Mouse (Mus musculus) cerebellum, adult 8-10 months (tissue): ENCODE measurements around the gene Galnt17.

Experiments used
- DNase-seq: peaks from one replicate; pipeline ENCODE4 v3.0.0; 2022

The Galnt17 gene

GRCm38 (mm10) chr5:131308397-131308796 lies at the start of gene Galnt17:
TSS of gene Galnt17 (minus strand) at chr5:131308497.
- DNase-seq: no peak

- no peak for DNase-seq
Measured at GRCm38 (mm10) chr5:131334536-131334935, 26.2 kb upstream of the Galnt17 start.

GRCm38 (mm10) chr5:131321286-131321685 lies 13.0 kb upstream of the Galnt17 start:
- no peak for DNase-seq

GRCm38 (mm10) chr5:131319605-131320004 lies 11.3 kb upstream of the Galnt17 start:
- no peak for DNase-seq

GRCm38 (mm10) chr5:131319141-131319540 lies 10.8 kb upstream of the Galnt17 start:
- DNase-seq: no peak

- DNase-seq: no peak
Measured at GRCm38 (mm10) chr5:131315016-131315415, 6.7 kb upstream of the Galnt17 start.

- DNase-seq: peak; percentile 85
Measured at GRCm38 (mm10) chr5:131307656-131308151, 593 bp downstream of the Galnt17 start.

GRCm38 (mm10) chr5:131306908-131307655 lies 1.2 kb downstream of the Galnt17 start:
- peak; percentile 76 for DNase-seq

- peak; percentile 46 for DNase-seq
Measured at GRCm38 (mm10) chr5:131306321-131306907, 1.9 kb downstream of the Galnt17 start.

GRCm38 (mm10) chr5:131305223-131305622 lies 3.1 kb downstream of the Galnt17 start:
- no peak for DNase-seq

- DNase-seq: no peak
Measured at GRCm38 (mm10) chr5:131301526-131301925, 6.8 kb downstream of the Galnt17 start.

- DNase-seq: no peak
Measured at GRCm38 (mm10) chr5:131293726-131294449, 14.4 kb downstream of the Galnt17 start.

- DNase-seq: no peak
Measured at GRCm38 (mm10) chr5:131287091-131287490, 21.2 kb downstream of the Galnt17 start.

GRCm38 (mm10) chr5:131286680-131287079 lies 21.6 kb downstream of the Galnt17 start:
- no peak for DNase-seq

- no peak for DNase-seq
Measured at GRCm38 (mm10) chr5:131280349-131280748, 27.9 kb downstream of the Galnt17 start.

- peak; percentile 30 for DNase-seq
Measured at GRCm38 (mm10) chr5:131279286-131279685, 29.0 kb downstream of the Galnt17 start.

GRCm38 (mm10) chr5:131277227-131277626 lies 31.1 kb downstream of the Galnt17 start:
- no peak for DNase-seq

GRCm38 (mm10) chr5:131266291-131266690 lies 42.0 kb downstream of the Galnt17 start:
- DNase-seq: no peak

GRCm38 (mm10) chr5:131264145-131264544 lies 44.2 kb downstream of the Galnt17 start:
- DNase-seq: no peak

GRCm38 (mm10) chr5:131250701-131251636 lies 57.3 kb downstream of the Galnt17 start:
- DNase-seq: no peak

GRCm38 (mm10) chr5:131248416-131248815 lies 59.9 kb downstream of the Galnt17 start:
- DNase-seq: no peak

- DNase-seq: no peak
Measured at GRCm38 (mm10) chr5:131246591-131246990, 61.7 kb downstream of the Galnt17 start.
